Mouse (Mus musculus): ENCODE data around the gene Fam180a. TPM values are rescaled to one million over a fixed set of nuclear protein-coding genes. Genes with fewer than 3 reads are reported as not detected.

Fam180a gene
- total RNA-seq, 2 experiments from 2014 or later: 1.2 to 1.3 TPM

Other genes starting within 250 kb of the Fam180a start
- gene Cnot4, start 192.4 kb downstream of the Fam180a start, total RNA-seq (2021): 10 to 100 TPM; 18.4 to 25.2 TPM
- 10 to 100 TPM; 14.6 to 20.6 TPM for gene Nup205, start 148.7 kb downstream of the Fam180a start, total RNA-seq (2021)
- under 1 TPM; 0.28 to 0.47 TPM for gene Slc13a4, start 18.0 kb downstream of the Fam180a start, total RNA-seq (2021)
- gene Mtpn, start 213.7 kb upstream of the Fam180a start, total RNA-seq (2021): 10 to 100 TPM; 46.7 to 53.7 TPM